Mouse (Mus musculus) telencephalon, adult 2 months (tissue): ENCODE measurements around the gene Sh2b2.
A peak's percentile ranks its signal among the peaks of the same experiment; 100 is the strongest.
"Not testable (repeated sequence)": the region's sequence is repeated elsewhere in the genome, so short reads cannot be mapped to it uniquely, and the experiment has no call there.

Source experiments
- DNase-seq: peaks from one replicate; pipeline ENCODE4 v3.0.0-alpha.2; 2011; ENCODE audit warnings: low read depth, low spot score

The Sh2b2 gene

DNA sequence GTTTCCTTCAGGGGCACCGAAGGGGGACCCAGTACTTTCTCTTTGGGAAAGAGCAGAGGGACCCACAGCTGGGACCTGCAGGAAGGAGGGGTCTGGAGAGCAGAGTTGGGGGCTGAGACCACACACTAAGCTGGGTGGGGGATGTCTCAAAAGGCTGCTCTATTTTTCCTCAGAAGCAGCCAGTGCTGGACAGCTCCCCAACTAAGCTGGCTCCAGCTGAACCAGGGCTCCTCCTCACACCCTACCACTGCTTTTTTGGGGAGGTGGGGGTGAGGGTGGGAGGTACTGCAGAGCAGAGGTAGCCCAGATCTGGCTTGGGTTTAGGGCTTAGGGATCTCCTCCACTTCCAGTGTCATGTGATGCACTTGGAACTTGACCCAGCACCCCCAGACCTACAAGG lies 6.0 kb downstream of the Sh2b2 start:
- DNase-seq = no peak

DNA sequence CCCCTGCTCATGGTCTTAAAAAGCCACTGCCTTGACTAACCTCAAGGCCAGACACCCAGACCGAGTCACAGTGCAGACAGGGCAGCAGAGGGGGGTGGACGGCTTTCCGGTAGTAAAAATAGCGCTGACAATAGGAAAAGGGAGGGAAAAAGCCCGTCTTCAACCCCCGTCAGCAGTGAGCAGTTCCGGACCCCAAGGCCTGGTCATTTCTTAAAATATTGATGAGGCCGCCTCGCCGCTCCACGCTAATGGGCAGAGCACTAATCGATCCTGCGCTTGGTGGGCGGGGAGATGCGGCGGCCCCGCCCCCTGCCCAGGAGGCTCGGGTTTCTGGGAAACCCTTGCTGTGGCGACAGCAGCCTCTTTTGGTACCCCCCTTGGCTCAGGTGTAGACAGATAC lies 8.7 kb downstream of the Sh2b2 start:
- no peak for DNase-seq

DNA sequence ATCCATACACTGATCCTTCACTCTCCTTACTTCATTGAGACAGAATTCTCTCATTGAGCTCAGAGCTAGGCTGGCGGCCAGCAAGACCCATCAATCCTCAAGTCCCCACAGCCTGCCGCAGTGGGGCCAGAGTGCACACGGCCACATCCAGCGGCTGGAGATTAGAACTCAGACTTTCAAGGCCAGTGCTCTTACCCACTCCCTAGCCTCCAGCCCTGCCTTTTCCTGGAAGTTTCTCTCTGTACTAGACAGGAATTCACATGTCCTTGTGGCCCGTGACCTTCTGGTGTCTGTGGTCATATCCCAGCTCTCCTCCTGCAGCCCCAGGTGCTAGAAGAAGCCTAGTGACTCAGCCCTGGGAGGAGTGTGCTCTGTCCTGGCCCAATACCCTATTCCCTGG lies 9.7 kb downstream of the Sh2b2 start:
- DNase-seq = no peak

DNA sequence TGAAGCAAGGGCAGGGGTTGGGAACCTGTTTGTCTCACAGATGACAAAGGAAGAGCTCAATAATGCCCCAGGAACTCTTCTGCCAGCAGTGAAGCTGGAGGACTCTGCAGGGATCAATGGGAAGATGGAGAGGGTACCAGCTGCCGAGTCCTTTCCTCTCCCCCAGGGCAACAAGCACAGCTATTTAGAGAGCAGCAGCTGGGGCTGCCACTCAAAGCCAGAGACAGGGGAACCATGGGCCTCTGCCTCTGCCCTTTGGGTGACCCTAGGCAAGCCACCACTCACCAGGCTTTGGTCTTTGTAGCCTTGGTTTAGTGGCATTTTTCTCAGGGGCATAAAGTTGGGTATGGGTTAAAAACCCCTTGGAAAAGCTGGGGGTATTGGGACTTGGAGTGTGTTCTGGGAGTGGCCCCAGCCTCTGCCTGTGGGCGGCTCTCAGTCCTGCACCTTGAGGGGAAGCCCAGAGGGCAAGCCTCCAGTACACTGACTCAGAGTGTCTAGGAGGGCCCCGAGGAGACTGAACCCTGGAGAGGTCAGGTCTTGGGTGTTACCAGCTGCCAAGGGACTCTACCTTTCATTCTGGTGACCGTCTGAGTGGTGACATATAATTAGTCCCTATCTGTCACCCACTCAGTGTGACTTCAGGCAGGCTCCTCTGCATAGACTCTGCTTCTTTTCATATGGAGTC lies 15.9 kb downstream of the Sh2b2 start:
- no peak for DNase-seq

DNA sequence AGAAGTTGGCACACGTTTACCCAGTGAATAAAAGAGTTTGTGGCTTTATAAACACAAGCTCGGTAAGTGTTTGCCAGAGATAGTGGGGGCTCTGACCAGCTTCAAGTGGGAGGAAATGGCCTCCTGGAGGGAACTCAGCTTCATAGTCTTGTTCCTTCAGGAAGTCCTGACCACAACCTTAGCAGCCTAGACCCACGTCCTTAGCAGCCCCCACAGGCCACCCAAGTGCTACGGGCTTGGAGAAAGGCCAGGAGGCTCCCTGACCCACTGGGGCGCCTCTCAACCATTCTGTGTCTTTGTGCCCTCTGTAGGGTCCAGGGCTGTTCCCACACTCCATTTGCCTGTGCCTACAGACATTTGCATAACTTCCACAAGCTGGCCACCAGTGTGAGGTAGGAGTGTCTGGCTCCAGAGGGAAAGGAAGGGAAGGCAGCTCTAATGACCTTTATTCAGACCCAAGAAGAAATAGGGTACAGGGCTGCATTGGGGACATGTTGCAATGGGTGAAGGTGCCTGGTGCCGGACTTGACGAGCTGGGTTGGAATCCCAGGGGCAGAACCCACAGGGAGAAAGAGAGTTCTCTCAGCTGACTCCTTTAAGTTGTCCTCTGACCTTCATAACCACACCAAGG lies 20.0 kb downstream of the Sh2b2 start:
- DNase-seq = no peak

DNA sequence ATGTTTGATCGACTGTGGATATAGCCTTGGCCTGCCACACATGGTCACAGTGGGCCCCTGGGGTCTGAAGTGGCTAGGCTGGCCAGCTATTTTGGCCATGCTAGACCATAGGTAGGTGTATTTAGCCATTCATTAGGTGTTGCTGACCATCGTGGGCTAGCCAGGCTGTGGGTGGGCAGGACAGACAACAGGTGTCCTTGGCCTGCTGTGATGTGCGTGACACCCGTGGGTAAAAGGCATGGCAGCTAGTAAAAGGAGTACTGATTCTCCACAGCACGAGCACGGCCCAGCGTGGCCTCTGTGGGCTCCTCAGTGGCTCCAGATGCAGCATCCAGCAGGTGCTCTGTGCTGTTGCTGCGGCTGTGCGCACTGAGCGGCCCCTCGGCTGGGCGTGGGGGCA lies 27.8 kb downstream of the Sh2b2 start:
- DNase-seq = no peak

DNA sequence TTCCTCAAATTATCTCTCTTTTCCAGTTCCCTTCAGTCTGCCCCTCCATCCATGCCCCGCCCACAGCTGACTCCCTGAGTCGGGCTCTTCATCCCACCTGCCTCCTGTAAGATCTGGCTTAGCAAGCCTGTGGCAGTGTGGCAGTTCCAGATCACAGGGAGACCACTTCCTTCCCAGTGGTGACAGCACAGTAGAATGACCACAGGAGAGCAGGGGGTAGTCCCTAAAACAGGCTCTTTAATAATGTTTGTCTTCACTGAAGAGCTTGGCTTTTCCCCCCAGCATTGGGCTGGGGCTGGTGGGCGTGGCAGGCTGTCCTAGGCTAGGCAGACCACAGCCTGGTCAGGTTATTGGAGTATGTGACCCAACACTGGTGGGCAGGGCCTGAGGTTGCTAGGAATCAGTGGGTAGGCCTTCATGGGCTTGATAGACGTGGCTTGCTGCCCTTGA lies 28.4 kb downstream of the Sh2b2 start:
- no peak for DNase-seq

DNA sequence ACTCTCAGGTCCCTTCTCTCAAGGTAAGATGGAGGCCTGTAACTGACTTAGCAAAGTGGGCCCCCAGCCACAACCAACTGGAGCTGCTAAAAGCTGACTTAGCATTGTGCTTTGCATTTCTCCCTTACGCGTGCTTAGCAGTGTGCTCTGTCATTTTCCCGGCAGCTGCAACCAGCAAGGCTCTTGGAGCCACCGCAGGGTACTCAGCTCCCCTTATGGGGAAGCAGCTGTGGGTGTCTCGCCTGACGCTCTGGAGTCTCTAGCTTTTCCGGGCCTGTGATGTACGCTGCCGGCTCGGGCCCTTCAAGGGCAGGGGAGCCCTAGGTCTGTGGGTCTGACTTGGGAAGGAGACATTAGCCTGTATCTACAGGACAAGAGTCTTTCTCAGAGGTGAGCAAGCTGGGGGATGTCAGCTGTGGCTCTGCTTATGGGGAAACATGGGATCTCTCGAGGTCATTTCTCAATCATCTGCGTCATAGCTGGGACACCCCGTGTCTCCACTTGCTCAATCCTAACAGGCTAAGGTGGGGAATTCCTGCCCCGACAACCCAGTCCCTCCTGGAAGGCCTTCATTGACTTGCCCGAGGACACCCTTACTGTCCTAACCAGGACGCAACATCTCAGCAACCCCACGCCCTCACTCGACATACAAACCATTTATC lies 29.2 kb downstream of the Sh2b2 start:
- DNase-seq = no peak

DNA sequence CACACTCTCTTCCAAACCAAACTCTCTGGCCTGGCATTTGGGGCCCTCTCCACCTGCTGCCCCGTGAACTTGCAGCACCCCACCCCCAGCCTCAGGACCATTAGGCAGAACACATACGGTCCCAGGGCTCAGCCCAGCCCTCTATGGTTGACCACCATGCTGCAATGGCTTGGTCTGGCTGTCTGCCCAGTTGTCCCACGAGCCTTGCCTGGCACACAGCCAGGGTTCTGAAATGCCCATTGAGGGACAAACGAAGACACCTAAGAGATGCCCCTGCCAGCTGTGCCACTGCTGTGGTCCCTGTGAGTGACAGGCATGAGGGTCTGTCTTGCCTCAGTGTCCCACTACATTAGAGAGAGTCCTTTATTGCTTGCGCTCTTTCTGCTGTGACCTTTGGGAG lies 30.4 kb downstream of the Sh2b2 start:
- DNase-seq = no peak

DNA sequence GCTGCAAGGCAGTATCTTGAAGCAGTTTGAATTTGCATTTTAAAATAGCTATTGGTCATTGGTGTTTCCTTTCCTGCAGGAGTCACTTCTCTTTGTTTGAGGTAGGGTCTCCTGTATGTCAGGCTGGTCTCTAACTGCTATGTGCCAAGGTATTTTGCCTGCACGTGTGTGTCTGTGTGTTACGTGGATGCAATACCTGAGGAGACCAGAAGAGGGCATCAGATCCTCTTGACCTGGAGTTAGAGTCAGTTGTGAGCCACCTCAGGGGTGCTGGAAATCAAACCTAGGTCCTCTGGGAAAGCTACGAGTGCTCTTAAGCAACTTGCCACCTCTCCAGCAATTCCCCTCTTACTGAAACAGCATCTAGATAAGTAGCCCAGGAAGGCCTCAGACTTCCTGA lies 31.1 kb downstream of the Sh2b2 start:
- DNase-seq = no peak

DNA sequence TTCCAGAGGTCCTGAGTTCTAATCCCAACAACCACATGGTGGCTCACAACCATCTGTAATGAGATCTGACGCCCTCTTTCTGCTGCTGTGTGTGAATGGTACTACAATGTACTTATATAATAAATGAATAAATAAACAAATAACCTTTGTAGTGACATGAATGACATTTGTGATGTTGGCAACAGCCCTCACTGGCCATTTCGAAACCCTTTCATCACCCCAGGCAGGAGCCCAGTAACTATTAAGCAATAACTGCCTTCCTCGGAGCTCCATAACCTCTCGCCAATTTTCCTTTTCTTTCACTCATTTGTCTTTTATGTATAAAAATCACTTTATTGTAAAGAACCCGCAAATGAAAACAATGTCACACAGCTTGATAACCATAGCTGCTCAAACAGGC lies 32.6 kb downstream of the Sh2b2 start:
- DNase-seq = no peak

DNA sequence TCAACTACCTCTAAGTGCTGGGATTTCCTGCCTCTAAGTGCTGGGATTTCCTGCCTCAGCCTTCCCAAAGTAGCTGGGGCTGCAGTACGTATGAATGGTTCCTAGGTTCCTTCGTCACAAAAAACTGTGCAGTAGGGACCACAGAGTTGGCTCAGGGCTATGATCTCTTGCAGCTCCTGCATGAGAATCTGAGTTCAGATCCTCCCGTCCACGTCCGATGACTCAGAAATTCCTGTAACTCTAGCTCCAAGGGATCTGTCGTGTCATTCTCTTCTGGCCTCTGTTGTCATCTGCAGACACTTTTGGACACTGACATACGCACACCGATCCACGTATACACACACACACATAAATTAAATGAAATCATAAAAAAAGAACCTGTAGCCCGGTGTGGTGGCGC lies 33.6 kb downstream of the Sh2b2 start:
- no peak for DNase-seq

DNA sequence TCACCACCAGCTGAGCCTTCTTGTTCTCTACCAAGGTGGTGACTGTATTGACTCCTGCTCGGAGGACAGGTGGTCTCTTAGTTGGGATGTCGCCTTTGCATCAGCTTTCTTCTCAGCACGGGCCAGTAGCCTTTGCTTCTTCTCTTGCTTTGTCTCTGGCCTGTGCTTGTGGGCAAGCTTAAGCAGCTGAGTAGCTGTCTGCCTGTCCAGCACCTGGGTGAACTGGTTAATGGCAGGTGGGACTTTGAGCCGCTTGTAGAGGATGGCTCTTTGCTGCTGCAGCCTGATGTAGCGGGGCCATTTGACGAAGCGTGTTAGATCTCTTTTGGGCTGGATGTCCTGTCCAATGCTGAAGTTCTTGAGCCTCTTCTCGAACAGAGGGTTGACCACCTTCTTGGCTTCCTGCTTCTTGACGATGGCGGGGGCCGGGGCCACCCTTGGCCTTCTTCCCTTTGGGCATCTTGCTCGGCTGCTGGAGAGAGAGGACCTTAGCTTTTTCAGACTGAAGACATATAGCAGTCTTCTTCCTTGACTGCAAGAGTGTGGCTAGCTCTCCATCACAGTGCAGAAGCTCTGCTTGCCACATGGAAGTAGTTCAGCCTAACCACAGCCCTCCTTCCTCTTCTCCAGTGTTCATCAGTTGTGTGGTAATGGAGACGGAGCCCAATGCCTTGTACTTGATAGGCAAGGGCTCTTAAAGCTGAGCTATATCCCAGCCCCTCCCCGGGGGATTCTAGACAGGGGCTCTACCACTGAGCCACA lies 34.8 kb downstream of the Sh2b2 start:
- DNase-seq = not testable (repeated sequence)

DNA sequence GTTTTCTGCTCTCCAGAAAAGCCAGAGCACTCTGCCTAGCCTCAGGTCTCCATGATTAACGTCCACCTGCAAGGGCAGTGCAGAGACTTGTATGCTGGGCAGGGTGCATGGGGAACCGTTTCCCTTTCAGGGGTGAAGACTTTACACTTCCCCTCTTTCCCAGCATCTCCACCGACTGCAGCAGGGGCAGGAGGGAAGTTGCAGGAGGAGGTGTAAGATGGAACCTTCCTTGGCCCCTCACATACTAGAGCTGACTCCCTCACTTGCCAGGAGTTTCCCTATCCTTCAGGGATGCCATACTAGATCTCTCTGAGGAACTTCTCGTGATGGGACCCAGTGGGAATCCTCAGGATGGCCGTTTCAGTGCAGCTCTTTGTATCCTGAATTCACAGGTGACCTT lies 35.8 kb downstream of the Sh2b2 start:
- DNase-seq = no peak

DNA sequence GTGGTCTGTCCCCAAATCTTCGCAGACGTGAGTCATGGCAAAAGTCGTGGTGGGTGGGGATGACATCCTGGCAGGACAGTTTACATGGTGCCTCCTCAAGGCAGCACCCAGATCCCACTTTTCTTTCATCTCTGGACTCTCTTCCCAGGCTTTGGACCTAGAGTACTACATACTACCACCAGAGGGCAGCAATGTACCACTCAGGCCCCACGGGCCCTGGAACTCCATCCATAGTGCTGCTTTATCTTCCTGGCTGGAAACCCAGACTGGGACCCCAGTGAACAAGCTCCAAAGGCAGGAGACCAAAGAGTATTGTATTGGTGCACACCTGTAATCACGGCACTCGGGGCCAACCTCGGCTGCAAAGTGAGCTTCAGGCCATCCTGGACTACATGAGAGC lies 44.5 kb downstream of the Sh2b2 start:
- DNase-seq = no peak

DNA sequence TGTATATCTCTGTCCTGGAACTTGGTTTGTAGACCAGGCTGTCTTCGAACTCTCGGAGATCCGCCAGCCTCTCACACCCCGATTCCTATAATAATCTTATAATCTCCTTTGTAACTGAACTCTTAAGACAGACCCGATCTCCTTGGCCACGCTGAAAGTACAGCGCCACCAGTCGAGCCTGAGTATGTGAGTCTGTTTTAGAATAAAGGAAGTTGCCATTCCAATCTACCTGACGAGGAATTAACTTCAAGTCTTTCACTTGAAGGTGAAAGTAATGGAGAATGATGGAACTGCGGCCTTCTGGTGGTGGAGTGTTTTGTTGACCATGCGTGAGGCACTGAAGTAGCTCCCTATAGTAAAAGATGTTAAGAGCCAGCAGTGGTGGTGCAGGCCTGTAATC lies 46.8 kb downstream of the Sh2b2 start:
- DNase-seq = no peak

DNA sequence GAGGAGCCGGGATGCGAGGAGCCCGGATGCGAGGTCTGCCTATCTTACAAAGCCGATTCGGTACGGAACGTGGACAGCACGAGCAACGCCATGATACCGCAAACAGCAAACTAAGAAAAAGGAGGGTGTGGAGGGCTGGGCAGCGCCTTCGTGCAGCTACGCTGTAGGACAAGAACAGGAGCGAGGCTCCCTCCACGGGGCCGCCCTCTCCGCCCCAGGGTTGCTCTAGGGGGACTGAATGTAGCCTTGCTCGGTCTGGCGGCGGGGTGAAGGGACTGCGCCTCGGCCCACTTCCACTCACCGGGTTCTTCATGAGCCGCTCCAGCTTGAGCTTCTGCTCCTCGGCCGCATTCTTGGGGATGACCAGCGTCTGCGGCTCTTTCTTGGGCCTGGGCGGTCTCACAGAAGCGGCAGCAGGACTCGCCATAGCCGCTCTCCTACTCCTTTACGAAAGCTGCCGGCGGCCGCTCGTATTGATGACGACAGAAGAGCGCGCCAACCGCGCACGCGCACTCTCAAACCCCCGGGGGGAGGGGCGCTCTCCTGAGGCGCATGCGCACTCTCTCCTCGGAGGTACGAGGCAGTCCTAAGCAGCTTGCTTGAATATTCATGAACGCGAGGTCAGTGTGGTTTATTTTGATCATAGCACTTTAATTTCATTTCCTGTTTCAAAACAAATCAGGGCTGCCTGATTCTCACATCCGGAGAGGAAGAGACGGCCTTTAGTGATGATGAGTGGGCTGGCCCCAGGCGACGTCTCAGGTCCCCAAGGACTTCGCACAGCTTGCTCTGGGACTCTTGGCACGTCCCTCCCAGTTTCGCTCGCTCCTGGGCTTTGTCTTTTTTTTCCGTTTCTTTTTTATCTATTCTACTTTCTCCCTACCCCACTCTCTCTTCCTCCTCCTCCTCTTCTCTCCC lies 47.6 kb downstream of the Sh2b2 start, which contains the start of gene Prkrip1:
TSS of gene Prkrip1 (minus strand) at position 490 of the 918 bp plus-strand sequence.
- DNase-seq = peak; percentile 92

DNA sequence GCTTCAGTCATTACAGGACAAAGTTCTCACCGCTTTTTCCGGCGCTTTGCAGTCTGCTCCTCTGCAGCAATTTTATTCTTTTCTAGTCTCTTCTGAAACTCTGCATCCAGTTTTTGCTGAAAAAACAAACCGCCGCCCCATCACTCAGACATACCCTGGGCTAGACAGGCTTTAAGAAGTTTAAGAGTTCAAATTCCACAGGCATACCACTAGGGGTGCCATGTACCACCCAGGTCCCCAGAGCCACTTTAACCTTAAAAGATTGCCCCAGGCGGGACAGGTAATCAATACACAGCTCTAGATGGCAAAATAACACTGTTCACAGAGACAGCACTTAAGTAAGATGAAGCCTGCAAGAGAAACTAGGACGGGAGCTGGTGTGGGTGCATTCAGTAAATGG lies 54.5 kb downstream of the Sh2b2 start:
- no peak for DNase-seq

DNA sequence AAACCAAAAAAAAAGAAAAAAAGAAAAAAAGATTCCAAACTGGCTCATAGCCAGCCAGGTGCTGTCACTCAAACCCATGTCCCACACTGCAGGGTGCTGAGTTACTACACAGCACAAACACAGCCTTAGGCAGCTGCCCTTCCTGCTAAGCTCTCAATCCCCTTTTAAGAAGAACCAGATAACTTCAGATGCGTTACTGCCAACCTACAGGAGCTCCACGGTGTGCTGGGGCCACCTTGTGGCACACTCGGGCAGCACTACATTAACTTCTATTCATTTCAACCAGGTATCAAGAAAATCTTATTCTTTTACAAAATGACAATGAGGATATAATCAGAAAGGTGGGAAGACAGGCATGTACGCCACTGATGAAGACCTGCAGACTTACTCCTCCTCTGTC lies 59.6 kb downstream of the Sh2b2 start:
- peak; percentile 26 for DNase-seq

DNA sequence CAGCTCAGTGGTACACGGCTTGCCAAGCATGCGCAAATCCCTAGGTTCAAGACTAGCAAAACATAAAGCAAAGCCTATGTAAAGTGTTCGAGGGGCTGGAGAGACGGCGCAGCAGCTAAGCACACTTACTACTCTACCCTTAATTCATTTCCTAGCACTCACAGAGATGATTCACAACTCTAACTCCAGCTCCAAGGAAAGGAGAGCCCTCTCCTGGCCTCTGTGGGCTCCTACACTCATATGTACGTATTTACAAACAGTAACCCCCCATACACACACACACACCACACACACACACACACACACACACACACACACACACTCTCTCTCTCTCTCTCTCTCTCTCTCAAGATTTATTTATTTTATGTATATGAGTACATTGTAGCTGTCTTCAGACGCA lies 62.6 kb downstream of the Sh2b2 start:
- DNase-seq = no peak

DNA sequence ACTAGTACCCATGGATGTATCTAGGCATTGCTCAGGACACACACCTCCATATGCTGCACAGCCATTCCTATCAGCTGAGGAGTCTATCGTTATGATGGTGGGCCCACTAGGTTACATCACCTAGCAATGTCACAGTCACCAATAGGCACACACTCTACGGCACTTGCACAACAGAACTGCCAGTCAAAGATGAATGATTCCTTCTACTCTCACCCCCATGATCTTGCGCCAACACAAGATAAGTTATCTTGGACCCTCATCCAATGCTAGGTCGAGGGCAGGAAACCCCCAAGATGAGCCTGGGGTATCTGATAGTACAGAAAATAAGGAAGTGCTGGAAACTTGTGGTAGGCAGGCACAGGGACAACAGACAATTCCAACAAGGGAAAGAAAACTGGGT lies 63.5 kb downstream of the Sh2b2 start:
- DNase-seq = no peak
